Mouse (Mus musculus) megakaryocyte, embryonic 14.5 days (primary cell): ENCODE measurements around the gene Myo7a.

Experiments
- FLI1 ChIP-seq: IDR thresholded peaks from 2 replicates; pipeline ENCODE4 v1.6.1; 2012; ENCODE audit warnings: low read length, inconsistent platforms, mixed read lengths
- GATA1 ChIP-seq: IDR thresholded peaks from 3 replicates; pipeline ENCODE4 v1.6.1; 2012; ENCODE audit warnings: mixed read lengths, low read length, inconsistent platforms, borderline replicate concordance

DNA sequence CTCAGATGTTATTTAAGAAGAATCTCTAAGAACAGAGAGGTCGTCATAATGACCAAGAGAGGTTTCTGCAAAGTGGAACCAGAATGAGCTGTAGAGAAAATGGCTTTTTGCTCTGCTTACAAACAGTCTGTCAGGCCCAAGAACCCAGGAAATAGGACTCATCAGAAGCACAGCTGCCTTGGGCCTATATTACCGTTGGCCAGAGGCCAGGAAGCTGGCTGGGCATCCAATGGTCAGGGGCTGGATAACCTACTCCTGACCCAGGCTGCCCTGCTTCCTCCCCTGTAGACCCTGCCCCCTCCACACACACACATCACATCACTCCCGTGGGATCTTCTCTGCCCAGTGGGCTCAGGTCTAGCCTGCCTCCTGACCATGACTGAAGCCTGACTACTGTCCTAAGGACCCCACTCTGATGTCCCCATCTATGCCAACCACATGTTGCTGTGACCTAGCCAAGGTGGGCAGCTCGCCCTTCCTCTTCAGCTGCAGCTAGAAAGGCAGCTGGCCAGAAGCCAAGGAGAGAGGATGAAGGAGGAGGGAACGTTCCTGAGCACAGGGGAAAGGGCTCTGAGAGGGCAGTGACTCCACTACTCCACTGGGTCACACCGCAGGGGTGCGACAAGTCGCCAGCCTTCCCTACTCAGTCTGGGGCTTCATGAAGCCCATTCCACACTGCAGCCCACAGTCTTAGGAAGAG lies 40.9 kb upstream of the Myo7a start:
- TF ChIP-seq GATA1 (no peak), FLI1 (no peak)
